Mouse (Mus musculus) heart, embryonic 11.5 days (tissue): ENCODE data around the gene Unk. TPM values are rescaled to one million over a fixed set of nuclear protein-coding genes. Genes with fewer than 3 reads are reported as not detected.

ENCODE experiments used
- ATAC-seq: fragments of 200-750 bp; cut with Nextera tagmentation; replicated peaks from 2 replicates; pipeline ENCODE4 v1.8.0; 2017; ENCODE audit warnings: moderate library complexity; ENCODE audit not compliant: insufficient number of reproducible peaks, low FRiP score, low TSS enrichment
- H3K27ac ChIP-seq: fragments of 300-500 bp; sonication (generic); 2 replicates; pipeline ENCODE4 v1.5.1; 2014; ENCODE audit warnings: mild to moderate bottlenecking, low read depth, low read length
- H3K27me3 ChIP-seq: fragments of 300-500 bp; sonication (generic); 2 replicates; pipeline ENCODE4 v1.6.1; 2014; ENCODE audit warnings: mild to moderate bottlenecking, low read length, mixed read lengths; ENCODE audit not compliant: control insufficient read depth, insufficient read depth
- H3K36me3 ChIP-seq: fragments of 300-500 bp; sonication (generic); 2 replicates; pipeline ENCODE4 v1.6.1; 2014; ENCODE audit warnings: mild to moderate bottlenecking, low read length, moderate library complexity, mixed read lengths; ENCODE audit not compliant: control insufficient read depth, insufficient read depth
- H3K4me1 ChIP-seq: fragments of 300-500 bp; sonication (generic); 2 replicates; pipeline ENCODE4 v1.6.1; 2014; ENCODE audit warnings: low read length; ENCODE audit not compliant: control insufficient read depth, insufficient read depth
- H3K4me2 ChIP-seq: fragments of 300-500 bp; sonication (generic); 2 replicates; pipeline ENCODE4 v1.6.1; 2014; ENCODE audit warnings: mild to moderate bottlenecking, moderate library complexity
- H3K4me3 ChIP-seq: fragments of 300-500 bp; sonication (generic); 2 replicates; pipeline ENCODE4 v1.5.1; 2014; ENCODE audit warnings: low read depth, low read length
- H3K9ac ChIP-seq: fragments of 300-500 bp; sonication (generic); 2 replicates; pipeline ENCODE4 v1.6.1; 2014; ENCODE audit warnings: mild to moderate bottlenecking, low read depth, low read length, moderate library complexity
- H3K9me3 ChIP-seq: fragments of 300-500 bp; sonication (generic); replicated peaks from 2 replicates; pipeline ENCODE4 v1.6.1; 2016; ENCODE audit warnings: low read length; ENCODE audit not compliant: control insufficient read depth
- WGBS: fragments of 180-500 bp; shearing (Covaris S2); extraction: QIAGEN DNeasy Blood & Tissue Kit; methylation state at CpG from one replicate; pipeline ENCODE4 v1.1.7; 2014; ENCODE audit not compliant: insufficient replicate concordance; 5-methylcytosine and 5-hydroxymethylcytosine counted together
- polyA plus RNA-seq: library from polyadenylated mRNA; unstranded; fragments of >200 nt; fragmentation: Nextera tagmentation; extraction: Ambion mirVana; gene quantifications from 2 replicates; pipeline ENCODE4 v1.2.1, GENCODE M21; 2014

Gene Unk
- polyA plus RNA-seq, 1 experiment from 2014 or later: 18.7 TPM

GRCm38 (mm10) chr11:116045173-116045572, 15.1 kb downstream of the Unk start:
- H3K36me3 ChIP-seq: peaks cover 46% of the 10 kb centered on the region
- H3K4me3 ChIP-seq: no peak overlapping the region
- 93% methylated on average over 6 of the region's 6 CpGs for WGBS
- H3K9me3 ChIP-seq: no peaks in the 10 kb centered on the region
- H3K4me1 ChIP-seq: peaks cover 3% of the 10 kb centered on the region; the same call in 1 of the 2 replicates
- H3K27me3 ChIP-seq: no peaks in the 10 kb centered on the region
- H3K9ac ChIP-seq: no peak overlapping the region
- H3K27ac ChIP-seq: no peak overlapping the region
- no peak for ATAC-seq
- H3K4me2 ChIP-seq: no peak overlapping the region

GRCm38 (mm10) chr11:116049610-116050009, 19.5 kb downstream of the Unk start:
- Histone ChIP-seq H3K4me2 (no peak overlapping the region), H3K9ac (no peak overlapping the region), H3K27me3 (no peaks in the 10 kb centered on the region), H3K4me1 (no peaks in the 10 kb centered on the region), H3K27ac (no peak overlapping the region), H3K36me3 (peaks cover 63% of the 10 kb centered on the region), H3K4me3 (no peak overlapping the region), H3K9me3 (no peaks in the 10 kb centered on the region)
- no peak for ATAC-seq
- WGBS: 77% methylated on average over 2 of the region's 2 CpGs

GRCm38 (mm10) chr11:116050196-116050595, 20.1 kb downstream of the Unk start:
- Histone ChIP-seq H3K4me1 (no peaks in the 10 kb centered on the region), H3K36me3 (peaks cover 69% of the 10 kb centered on the region), H3K27me3 (no peaks in the 10 kb centered on the region), H3K4me3 (no peak overlapping the region), H3K9me3 (no peaks in the 10 kb centered on the region), H3K4me2 (no peak overlapping the region), H3K9ac (no peak overlapping the region), H3K27ac (no peak overlapping the region)
- WGBS: 86% methylated on average over 4 of the region's 4 CpGs
- ATAC-seq: no peak

- Histone ChIP-seq H3K9me3 (no peaks in the 10 kb centered on the region), H3K4me1 (peaks cover 19% of the 10 kb centered on the region), H3K36me3 (peaks cover 72% of the 10 kb centered on the region), H3K27me3 (no peaks in the 10 kb centered on the region), H3K4me3 (no peak overlapping the region), H3K9ac (no peak overlapping the region), H3K27ac (no peak overlapping the region), H3K4me2 (no peak overlapping the region)
- ATAC-seq: no peak
- 87% methylated on average over 9 of the region's 9 CpGs for WGBS
These were observed 23.5 kb downstream of the Unk start for GRCm38 (mm10) chr11:116053510-116054229.

GRCm38 (mm10) chr11:116055873-116056272, 25.8 kb downstream of the Unk start:
- Histone ChIP-seq H3K27ac (no peak overlapping the region), H3K4me2 (no peak overlapping the region), H3K4me1 (peaks cover 19% of the 10 kb centered on the region), H3K9me3 (no peaks in the 10 kb centered on the region), H3K9ac (no peak overlapping the region), H3K4me3 (no peak overlapping the region), H3K36me3 (peaks cover 63% of the 10 kb centered on the region), H3K27me3 (no peaks in the 10 kb centered on the region)
- 84% methylated on average over 11 of the region's 11 CpGs for WGBS
- ATAC-seq: no peak

GRCm38 (mm10) chr11:116057237-116057881, 27.2 kb downstream of the Unk start:
- WGBS: 35% methylated on average over 4 of the region's 4 CpGs
- H3K4me3 ChIP-seq: no peak overlapping the region
- H3K36me3 ChIP-seq: peaks cover 70% of the 10 kb centered on the region
- H3K9ac ChIP-seq: no peak overlapping the region
- H3K27ac ChIP-seq: peak overlapping the region; percentile 35; the same call in 1 of the 2 replicates
- H3K27me3 ChIP-seq: no peaks in the 10 kb centered on the region
- no peak overlapping the region for H3K4me2 ChIP-seq
- H3K4me1 ChIP-seq: peaks cover 19% of the 10 kb centered on the region
- no peaks in the 10 kb centered on the region for H3K9me3 ChIP-seq
- ATAC-seq: no peak

GRCm38 (mm10) chr11:116058022-116058614, 28.0 kb downstream of the Unk start:
- Histone ChIP-seq H3K27ac (no peak overlapping the region), H3K9me3 (no peaks in the 10 kb centered on the region), H3K4me1 (peaks cover 19% of the 10 kb centered on the region), H3K9ac (no peak overlapping the region), H3K36me3 (peaks cover 64% of the 10 kb centered on the region), H3K4me3 (no peak overlapping the region), H3K4me2 (no peak overlapping the region), H3K27me3 (no peaks in the 10 kb centered on the region)
- ATAC-seq: no peak
- 73% methylated on average over 12 of the region's 12 CpGs for WGBS

- Histone ChIP-seq H3K4me1 (peaks cover 19% of the 10 kb centered on the region), H3K27ac (no peak overlapping the region), H3K27me3 (no peaks in the 10 kb centered on the region), H3K9me3 (no peaks in the 10 kb centered on the region), H3K4me2 (no peak overlapping the region), H3K4me3 (no peak overlapping the region), H3K36me3 (peaks cover 57% of the 10 kb centered on the region), H3K9ac (no peak overlapping the region)
- no peak for ATAC-seq
- WGBS: 89% methylated on average over 17 of the region's 17 CpGs
These were observed 29.0 kb downstream of the Unk start for GRCm38 (mm10) chr11:116058868-116059690.
